Mouse (Mus musculus) cortical plate, adult 2 months (tissue): ENCODE data around the gene Timm23. TPM values are rescaled to one million over a fixed set of nuclear protein-coding genes. Genes with fewer than 3 reads are reported as not detected.

Experiments used
- H3K27ac ChIP-seq: fragments of 200-500 bp; 2 replicates; pipeline ENCODE4 v1.5.1; 2012; ENCODE audit warnings: low read length, control low read depth, inconsistent platforms; ENCODE audit not compliant: insufficient read depth
- H3K4me1 ChIP-seq: fragments of 200-500 bp; 2 replicates; pipeline ENCODE4 v1.6.1; 2011; ENCODE audit warnings: low read length; ENCODE audit not compliant: control insufficient read depth, insufficient read depth
- H3K4me3 ChIP-seq: fragments of 200-500 bp; 2 replicates; pipeline ENCODE4 v1.5.1; 2011; ENCODE audit warnings: mild to moderate bottlenecking, low read length, control low read depth; ENCODE audit not compliant: insufficient read depth
- CTCF ChIP-seq: fragments of 200-500 bp; IDR thresholded peaks from 2 replicates; pipeline ENCODE4 v1.5.1; 2011; ENCODE audit warnings: mild to moderate bottlenecking, control low read depth, low read length; ENCODE audit not compliant: insufficient read depth; ENCODE audit errors: extremely low read depth
- POLR2A ChIP-seq: fragments of 200-500 bp; IDR thresholded peaks from 2 replicates; pipeline ENCODE4 v1.6.1; 2011; ENCODE audit warnings: mild to moderate bottlenecking, low read length, control low read depth; ENCODE audit not compliant: insufficient read depth; ENCODE audit errors: extremely low read depth
- polyA plus RNA-seq: library from polyadenylated mRNA; depleted of rRNA; stranded (reverse); fragments of >200 nt; gene quantifications from 2 replicates; pipeline ENCODE4 v1.2.3, GENCODE M21; 2012

Timm23 gene
- polyA plus RNA-seq, 1 experiment: 128 TPM

GRCm38 (mm10) chr14:32159690-32160246 is 41.9 kb downstream of the Timm23 start, which contains the start of gene Ncoa4:
Gene Ncoa4 (plus strand): TSS chr14:32159865.
- TF ChIP-seq CTCF: no peak
- TF ChIP-seq POLR2A: peak; percentile 92
- peaks cover 5% of the 10 kb centered on the region; the same call in 1 of the 2 replicates for H3K4me1 ChIP-seq
- H3K27ac ChIP-seq: peak within 1 kb of the TSS; percentile 55
- peak within 1 kb of the TSS; percentile 93 for H3K4me3 ChIP-seq

- no peak overlapping the region for H3K27ac ChIP-seq
- TF ChIP-seq POLR2A (no peak), CTCF (no peak)
- H3K4me1 ChIP-seq: peaks cover 5% of the 10 kb centered on the region; the same call in 1 of the 2 replicates
- peak overlapping the region; percentile 93 for H3K4me3 ChIP-seq
Observed at GRCm38 (mm10) chr14:32159150-32159670, 42.5 kb downstream of the Timm23 start.

GRCm38 (mm10) chr14:32154758-32155157 is 46.9 kb downstream of the Timm23 start:
- Histone ChIP-seq H3K4me3 (no peak overlapping the region), H3K27ac (no peak overlapping the region), H3K4me1 (no peaks in the 10 kb centered on the region)
- TF ChIP-seq CTCF (no peak), POLR2A (no peak)

GRCm38 (mm10) chr14:32153156-32153555 is 48.5 kb downstream of the Timm23 start:
- TF ChIP-seq POLR2A (no peak), CTCF (no peak)
- Histone ChIP-seq H3K27ac (no peak overlapping the region), H3K4me3 (no peak overlapping the region), H3K4me1 (no peaks in the 10 kb centered on the region)

GRCm38 (mm10) chr14:32152243-32152965 is 49.3 kb downstream of the Timm23 start:
- Histone ChIP-seq H3K4me1 (no peaks in the 10 kb centered on the region), H3K4me3 (no peak overlapping the region), H3K27ac (no peak overlapping the region)
- TF ChIP-seq CTCF (no peak), POLR2A (no peak)

- Histone ChIP-seq H3K27ac (no peak overlapping the region), H3K4me1 (no peaks in the 10 kb centered on the region), H3K4me3 (no peak overlapping the region)
- TF ChIP-seq CTCF (no peak), POLR2A (no peak)
Observed at GRCm38 (mm10) chr14:32150872-32151271, 50.8 kb downstream of the Timm23 start.

GRCm38 (mm10) chr14:32146578-32146977 is 55.1 kb downstream of the Timm23 start:
- Histone ChIP-seq H3K27ac (no peak overlapping the region), H3K4me1 (no peaks in the 10 kb centered on the region), H3K4me3 (no peak overlapping the region)
- TF ChIP-seq POLR2A (no peak), CTCF (no peak)

- H3K4me1 ChIP-seq: no peaks in the 10 kb centered on the region
- H3K4me3 ChIP-seq: no peak overlapping the region
- TF ChIP-seq CTCF: no peak
- no peak for TF ChIP-seq POLR2A
- no peak overlapping the region for H3K27ac ChIP-seq
Observed at GRCm38 (mm10) chr14:32145809-32146511, 55.7 kb downstream of the Timm23 start.

GRCm38 (mm10) chr14:32145401-32145800 is 56.3 kb downstream of the Timm23 start:
- Histone ChIP-seq H3K4me3 (no peak overlapping the region), H3K27ac (no peak overlapping the region), H3K4me1 (no peaks in the 10 kb centered on the region)
- TF ChIP-seq POLR2A (no peak), CTCF (no peak)

- Histone ChIP-seq H3K27ac (no peak overlapping the region), H3K4me3 (no peak overlapping the region), H3K4me1 (no peaks in the 10 kb centered on the region)
- TF ChIP-seq POLR2A (no peak), CTCF (no peak)
Observed at GRCm38 (mm10) chr14:32144734-32145133, 57.0 kb downstream of the Timm23 start.
